Mouse (Mus musculus) cerebellum, postnatal 14 days (tissue): ENCODE measurements around the gene Atg4d.
"Not testable (repeated sequence)": the region's sequence is repeated elsewhere in the genome, so short reads cannot be mapped to it uniquely, and the experiment has no call there.

Experiments used
- DNase-seq, 2 experiments: peaks; one replicate each; pipeline ENCODE4 v3.0.0; 2021; ENCODE audit warnings: mixed read lengths in 2 of 2

The Atg4d gene

DNA sequence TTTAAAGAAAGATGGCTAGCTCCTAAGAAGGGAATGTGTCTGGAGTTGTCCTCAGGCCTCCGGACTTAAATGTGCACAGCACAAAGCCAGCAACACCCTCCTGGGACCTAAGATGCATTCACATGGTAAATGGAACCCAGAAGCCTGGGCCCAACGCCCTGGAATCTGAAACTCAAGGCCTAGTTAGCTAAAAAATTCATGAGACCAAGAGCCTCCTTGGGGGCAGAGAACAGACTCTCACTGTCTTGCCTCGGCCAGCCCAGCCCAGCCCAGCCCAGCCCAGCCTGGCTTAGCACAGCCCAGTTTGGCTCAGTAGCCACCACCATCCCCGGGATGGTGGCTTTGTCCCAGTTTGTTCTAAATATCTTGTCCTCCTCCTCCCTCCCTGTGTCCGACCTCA lies 50.3 kb downstream of the Atg4d start:
- no peak for DNase-seq

- DNase-seq: no peak
These were observed 51.6 kb downstream of the Atg4d start for GRCm38 (mm10) chr9:21316696-21317095.

DNA sequence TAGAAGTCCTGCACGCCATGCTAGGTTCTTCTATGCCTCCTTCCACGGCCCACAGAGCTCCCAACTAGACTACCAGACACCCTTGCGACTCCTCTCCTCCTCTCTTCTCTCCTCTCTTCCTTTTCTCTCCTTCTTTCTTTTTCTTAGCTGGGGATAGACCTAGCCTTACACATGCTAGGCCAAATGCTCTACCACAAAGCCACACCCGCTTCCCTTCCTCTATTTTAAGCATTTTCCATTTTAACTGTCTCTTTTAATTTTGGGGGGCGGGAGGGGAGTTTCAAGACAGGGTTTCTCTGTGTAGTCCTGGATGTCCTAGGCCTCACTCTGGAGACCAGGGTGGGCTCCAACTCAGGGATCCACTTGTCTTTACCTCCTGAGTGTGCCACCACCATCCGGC lies 53.7 kb downstream of the Atg4d start:
- no peak for DNase-seq

DNA sequence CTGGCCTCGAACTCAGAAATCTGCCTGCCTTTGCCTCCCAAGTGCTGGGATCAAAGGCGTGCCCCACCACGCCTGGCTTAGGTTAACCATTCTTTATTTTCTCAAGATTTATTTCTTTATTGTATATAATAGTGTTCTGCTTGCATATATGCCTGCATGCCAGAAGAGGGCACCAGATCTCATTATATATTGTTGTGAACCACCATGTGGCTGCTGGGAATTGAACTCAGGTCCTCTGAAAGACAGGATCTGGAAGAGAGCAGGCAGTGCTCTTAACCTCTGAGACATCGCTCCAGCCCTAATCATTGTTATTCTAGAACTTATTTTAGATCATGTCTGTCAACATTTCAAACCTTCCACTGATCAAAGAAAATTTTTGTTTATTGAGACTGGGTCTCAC lies 54.4 kb downstream of the Atg4d start:
- DNase-seq: no peak

DNA sequence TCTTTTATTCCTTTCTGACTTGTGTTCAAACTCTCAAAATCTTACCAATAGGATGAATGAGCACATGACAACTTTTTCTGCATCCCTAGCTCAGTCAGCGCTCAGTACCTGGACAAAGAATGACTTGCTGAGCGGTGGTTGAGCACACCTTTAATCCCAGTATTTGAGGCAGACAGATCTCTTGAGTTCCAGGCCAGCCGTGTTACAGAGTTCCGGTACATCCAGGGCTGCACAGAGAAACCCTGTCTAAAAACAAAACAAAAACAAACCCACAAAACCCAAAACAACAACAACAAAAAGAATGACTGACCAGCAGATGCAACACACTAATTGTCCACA lies 55.2 kb downstream of the Atg4d start:
- no peak for DNase-seq

DNA sequence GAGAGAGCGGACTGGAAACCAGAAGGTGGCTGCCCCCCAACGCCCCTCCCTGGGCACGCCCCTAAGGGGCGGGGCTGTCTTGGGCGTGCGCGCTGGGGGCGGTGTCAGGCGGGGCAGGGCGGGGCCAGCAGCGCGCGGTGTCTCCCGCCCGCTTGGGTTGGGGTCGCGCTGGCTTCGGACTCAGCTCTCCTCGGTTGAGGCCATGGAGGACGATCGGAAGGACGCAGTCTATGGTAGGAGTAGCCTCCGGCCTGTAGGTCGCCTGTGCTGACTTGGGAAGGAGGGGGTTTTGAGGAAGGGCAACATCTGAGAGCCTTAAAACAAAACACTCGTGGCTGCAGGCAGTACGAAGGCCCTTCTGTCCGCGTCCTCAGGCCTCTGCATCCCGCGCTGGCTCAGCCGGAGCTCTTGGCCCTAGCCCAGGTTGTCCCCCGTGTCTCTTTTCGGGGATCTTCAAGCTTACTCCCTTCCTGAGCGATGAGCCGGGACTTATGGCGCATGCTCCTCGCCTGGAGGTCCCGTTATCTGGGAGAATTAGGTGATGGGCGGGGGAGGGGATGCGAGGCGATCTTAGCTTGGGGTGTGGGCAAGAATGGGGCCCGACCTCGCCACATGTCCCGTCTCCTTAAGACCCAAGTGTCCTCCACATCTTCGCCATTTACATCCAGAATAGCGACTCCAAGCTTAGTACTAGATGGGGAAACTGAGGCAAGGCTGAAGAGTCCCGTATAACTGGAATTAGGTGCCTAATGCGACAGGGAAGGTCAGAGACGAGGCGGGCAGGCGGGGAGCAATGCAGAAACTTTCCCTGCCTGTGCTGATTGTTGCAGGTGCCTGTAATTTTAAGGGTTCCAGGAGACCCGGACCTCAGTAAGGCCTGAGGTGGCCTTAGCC lies 55.8 kb downstream of the Atg4d start, which contains the start of gene Slc44a2:
Gene Slc44a2, plus strand, starts transcription at position 80 of the 894 bp plus-strand sequence.
- peak; percentile 87 to 91 for DNase-seq

GRCm38 (mm10) chr9:21321513-21321835 lies 56.4 kb downstream of the Atg4d start:
- no peak for DNase-seq

GRCm38 (mm10) chr9:21322211-21322916 lies 57.3 kb downstream of the Atg4d start:
- peak in 1 of 2 experiments; percentile 29 for DNase-seq

DNA sequence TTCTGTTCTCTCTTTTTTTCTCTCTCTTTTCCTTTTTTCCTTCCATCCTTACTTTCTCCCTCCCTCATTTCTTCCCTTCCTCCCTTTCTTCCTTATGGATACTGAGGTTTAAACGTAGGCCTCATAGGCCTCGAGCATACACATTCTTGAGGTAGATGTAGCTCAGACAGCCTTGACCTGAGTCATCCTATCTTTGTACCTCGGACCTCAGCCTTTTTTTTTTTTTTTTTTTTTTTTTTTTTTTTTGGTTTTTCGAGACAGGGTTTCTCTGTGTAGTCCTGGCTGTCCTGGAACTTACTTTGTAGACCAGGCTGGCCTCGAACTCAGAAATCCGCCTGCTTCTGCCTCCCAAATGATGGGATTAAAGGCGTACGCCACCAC lies 57.8 kb downstream of the Atg4d start:
- not testable (repeated sequence) for DNase-seq

- peak; percentile 26 to 34 for DNase-seq
These were observed 59.2 kb downstream of the Atg4d start for GRCm38 (mm10) chr9:21324269-21324668.
